Mouse (Mus musculus): ENCODE data around the gene Cdyl.

The Cdyl gene

GRCm38 (mm10) chr13:35756393-35757338, 97.0 kb downstream of the Cdyl start:
- DNase-seq (ENCODE audit: low read depth, low spot score) = no peak

GRCm38 (mm10) chr13:35760372-35760771, 100.7 kb downstream of the Cdyl start:
- DNase-seq (ENCODE audit: low read depth, low spot score) = no peak

GRCm38 (mm10) chr13:35764559-35764958, 104.9 kb downstream of the Cdyl start:
- DNase-seq (ENCODE audit: low read depth, low spot score) = no peak

GRCm38 (mm10) chr13:35765817-35766216, 106.2 kb downstream of the Cdyl start:
- DNase-seq (ENCODE audit: low read depth, low spot score) = no peak

GRCm38 (mm10) chr13:35769673-35770072, 110.0 kb downstream of the Cdyl start:
- DNase-seq (ENCODE audit: low read depth, low spot score) = no peak

GRCm38 (mm10) chr13:35770421-35770820, 110.8 kb downstream of the Cdyl start:
- no peak for DNase-seq (ENCODE audit: low read depth, low spot score)

- DNase-seq (ENCODE audit: low read depth, low spot score) = peak; percentile 84
Observed at GRCm38 (mm10) chr13:35771968-35772382, 112.3 kb downstream of the Cdyl start.

- peak; percentile 70 for DNase-seq (ENCODE audit: low read depth, low spot score)
Observed at GRCm38 (mm10) chr13:35773763-35774162, 114.1 kb downstream of the Cdyl start.

- DNase-seq (ENCODE audit: low read depth, low spot score) = no peak
Observed at GRCm38 (mm10) chr13:35776123-35776522, 116.5 kb downstream of the Cdyl start.

- no peak for DNase-seq (ENCODE audit: low read depth, low spot score)
Observed at GRCm38 (mm10) chr13:35780714-35781113, 121.1 kb downstream of the Cdyl start.

GRCm38 (mm10) chr13:35781755-35782154, 122.1 kb downstream of the Cdyl start:
- DNase-seq (ENCODE audit: low read depth, low spot score) = no peak

GRCm38 (mm10) chr13:35782949-35783348, 123.3 kb downstream of the Cdyl start:
- DNase-seq (ENCODE audit: low read depth, low spot score) = peak; percentile 93

- peak; percentile 92 for DNase-seq (ENCODE audit: low read depth, low spot score)
Observed at GRCm38 (mm10) chr13:35783576-35783975, 123.9 kb downstream of the Cdyl start.

GRCm38 (mm10) chr13:35784281-35784680, 124.6 kb downstream of the Cdyl start:
- peak; percentile 55 for DNase-seq (ENCODE audit: low read depth, low spot score)

GRCm38 (mm10) chr13:35785330-35785939, 125.8 kb downstream of the Cdyl start:
- peak; percentile 87 for DNase-seq (ENCODE audit: low read depth, low spot score)

- DNase-seq (ENCODE audit: low read depth, low spot score) = no peak
Observed at GRCm38 (mm10) chr13:35786726-35787399, 127.2 kb downstream of the Cdyl start.

GRCm38 (mm10) chr13:35789577-35789976, 129.9 kb downstream of the Cdyl start:
- peak; percentile 41 for DNase-seq (ENCODE audit: low read depth, low spot score)

GRCm38 (mm10) chr13:35790431-35790830, 130.8 kb downstream of the Cdyl start:
- peak; percentile 79 for DNase-seq (ENCODE audit: low read depth, low spot score)

GRCm38 (mm10) chr13:35794309-35794708, 134.7 kb downstream of the Cdyl start:
- no peak for DNase-seq (ENCODE audit: low read depth, low spot score)

- DNase-seq (ENCODE audit: low read depth, low spot score) = peak; percentile 45
Observed at GRCm38 (mm10) chr13:35794774-35795173, 135.1 kb downstream of the Cdyl start.

- peak; percentile 5 for DNase-seq (ENCODE audit: low read depth, low spot score)
Observed at GRCm38 (mm10) chr13:35795887-35796286, 136.3 kb downstream of the Cdyl start.

GRCm38 (mm10) chr13:35796352-35796751, 136.7 kb downstream of the Cdyl start:
- no peak for DNase-seq (ENCODE audit: low read depth, low spot score)

Measured in A20 (cell line).